Mouse (Mus musculus) forebrain, embryonic 15.5 days (tissue): ENCODE data around the gene 4930452B06Rik. TPM values are rescaled to one million over a fixed set of nuclear protein-coding genes. Genes with fewer than 3 reads are reported as not detected.

Source experiments
- ATAC-seq: fragments of 200-750 bp; cut with Nextera tagmentation; replicated peaks from 2 replicates; pipeline ENCODE4 v1.8.0; 2017; ENCODE audit warnings: mild to moderate bottlenecking, moderate TSS enrichment, moderate library complexity
- H3K27ac ChIP-seq: fragments of 300-500 bp; sonication (generic); replicated peaks from 2 replicates; pipeline ENCODE4 v1.5.1; 2015; ENCODE audit warnings: mild to moderate bottlenecking, inconsistent platforms
- H3K27me3 ChIP-seq: fragments of 300-500 bp; sonication (generic); 2 replicates; pipeline ENCODE4 v1.6.1; 2015; ENCODE audit warnings: inconsistent platforms
- H3K36me3 ChIP-seq: fragments of 300-500 bp; sonication (generic); 2 replicates; pipeline ENCODE4 v1.6.1; 2015; ENCODE audit warnings: mild to moderate bottlenecking, inconsistent platforms
- H3K4me1 ChIP-seq: fragments of 300-500 bp; sonication (generic); 2 replicates; pipeline ENCODE4 v1.6.1; 2015; ENCODE audit warnings: inconsistent platforms
- H3K4me2 ChIP-seq: fragments of 300-500 bp; sonication (generic); replicated peaks from 2 replicates; pipeline ENCODE4 v1.6.1; 2015; ENCODE audit warnings: mild to moderate bottlenecking, inconsistent platforms
- H3K4me3 ChIP-seq: fragments of 300-500 bp; sonication (generic); 2 replicates; pipeline ENCODE4 v1.5.1; 2015; ENCODE audit warnings: mild to moderate bottlenecking, inconsistent platforms
- H3K9ac ChIP-seq: fragments of 300-500 bp; sonication (generic); replicated peaks from 2 replicates; pipeline ENCODE4 v1.6.1; 2015; ENCODE audit warnings: mild to moderate bottlenecking, inconsistent platforms
- H3K9me3 ChIP-seq: fragments of 300-500 bp; sonication (generic); 2 replicates; pipeline ENCODE4 v1.6.1; 2016; ENCODE audit warnings: inconsistent platforms
- WGBS: fragments of 180-500 bp; shearing (Covaris S2); methylation state at CpG from one replicate; pipeline ENCODE4 v1.1.7; 2015; ENCODE audit warnings: mixed read lengths; 5-methylcytosine and 5-hydroxymethylcytosine counted together
- polyA plus RNA-seq: library from polyadenylated mRNA; unstranded; fragments of >200 nt; fragmentation: Nextera tagmentation; extraction: Ambion mirVana; gene quantifications from 2 replicates; pipeline ENCODE4 v1.2.1, GENCODE M21; 2015

4930452B06Rik gene
- polyA plus RNA-seq = 6.5 and 6.7 TPM in 2 replicates

DNA sequence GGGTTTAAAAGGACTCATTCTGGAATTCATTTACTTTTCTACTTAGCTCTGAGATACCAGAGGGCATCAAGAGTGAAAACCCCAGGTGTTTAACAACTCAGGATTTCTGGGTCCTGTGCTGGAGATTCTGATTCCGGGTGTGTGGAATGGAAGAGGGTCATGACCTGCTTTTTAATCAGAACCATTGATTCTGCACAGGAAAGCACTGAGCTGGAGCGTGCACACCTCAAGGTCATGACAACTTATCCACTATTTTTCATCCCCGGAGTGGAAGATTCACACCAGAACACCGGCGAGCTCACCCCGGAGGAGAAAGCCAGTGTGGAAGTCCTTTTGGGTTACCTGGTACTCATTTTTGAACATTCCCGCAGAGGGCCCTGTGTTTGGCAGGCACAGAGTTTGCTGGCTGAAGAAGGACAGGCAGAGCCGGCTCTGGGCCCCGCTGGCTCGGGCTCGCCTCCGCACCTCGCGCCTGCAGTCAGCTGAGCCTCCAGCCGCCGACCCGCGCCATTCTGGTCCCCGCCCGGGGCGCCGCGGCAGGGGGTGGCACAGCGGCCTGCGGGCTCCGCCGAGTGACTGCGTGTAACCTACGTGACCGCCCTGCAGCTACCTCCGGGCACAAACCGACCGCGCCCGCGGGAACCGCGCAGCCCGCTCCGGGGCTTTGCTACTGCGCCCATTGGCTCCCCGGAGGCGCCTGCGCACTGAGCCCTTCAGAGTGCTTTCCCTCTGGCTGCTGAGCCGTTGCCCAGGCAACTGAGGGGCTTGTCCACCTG is at the start of gene 4930452B06Rik:
TSS of gene 4930452B06Rik (minus strand) at position 605 of the 776 bp plus-strand sequence.
- H3K9me3 ChIP-seq = no peaks in the 10 kb centered on the region
- WGBS = under 1% methylated on average over 45 of the region's 45 CpGs
- peaks cover 12% of the 10 kb centered on the region for H3K4me1 ChIP-seq
- H3K4me3 ChIP-seq = peak within 1 kb of the TSS; percentile 89
- H3K9ac ChIP-seq = peak within 1 kb of the TSS; percentile 82
- peak; percentile 99 for ATAC-seq
- H3K27ac ChIP-seq = 0 out of 2 replicates have a peak within 1 kb of the TSS, but pooled peaks have one; percentile 31
- H3K4me2 ChIP-seq = peak within 1 kb of the TSS; percentile 87
- no peaks in the 10 kb centered on the region for H3K36me3 ChIP-seq
- H3K27me3 ChIP-seq = no peaks in the 10 kb centered on the region

DNA sequence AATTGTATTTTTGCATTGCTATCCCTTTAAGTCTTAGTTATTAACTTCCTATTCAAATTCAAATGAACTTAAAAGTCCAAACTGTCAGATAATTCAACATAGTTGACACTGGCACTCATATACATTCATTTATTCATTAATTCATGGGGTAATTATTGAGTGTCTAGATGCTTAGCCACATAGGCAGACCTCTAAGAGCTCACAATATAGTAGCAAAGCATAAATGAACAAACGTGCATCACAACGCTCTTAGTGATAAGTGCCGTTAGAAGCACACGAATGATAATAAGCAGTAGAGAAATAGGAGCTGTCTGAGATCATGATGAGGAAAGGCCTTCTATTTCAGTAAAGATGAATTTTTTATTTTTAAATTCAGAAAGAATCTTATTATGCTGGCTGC is 46.6 kb upstream of the 4930452B06Rik start:
- ATAC-seq = no peak; the same call in 1 of the 2 replicates
- Histone ChIP-seq H3K4me2 (no peak overlapping the region), H3K9me3 (no peaks in the 10 kb centered on the region), H3K4me3 (no peak overlapping the region), H3K27me3 (no peaks in the 10 kb centered on the region), H3K9ac (no peak overlapping the region), H3K4me1 (no peaks in the 10 kb centered on the region), H3K36me3 (no peaks in the 10 kb centered on the region), H3K27ac (no peak overlapping the region)
- 53% methylated on average over 4 of the region's 4 CpGs for WGBS

DNA sequence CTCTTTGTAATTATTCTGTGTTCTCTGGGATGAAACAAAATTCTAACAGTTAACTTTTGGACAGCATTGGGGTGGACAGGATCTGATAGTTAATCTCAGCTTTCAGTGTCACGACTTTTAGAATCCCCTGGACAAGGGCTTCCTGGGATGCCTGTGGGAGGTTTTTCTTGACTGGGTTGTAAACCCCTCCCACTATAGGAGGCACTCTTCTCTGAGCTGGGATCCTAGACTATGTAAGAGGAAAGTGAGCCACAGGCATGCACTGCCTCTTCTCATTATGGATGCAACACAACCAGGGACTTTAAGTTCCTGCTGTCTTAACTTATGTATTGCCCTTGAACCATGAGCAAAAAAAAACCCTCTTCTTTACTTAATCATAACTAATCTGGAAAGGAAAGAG is 23.4 kb upstream of the 4930452B06Rik start:
- no peaks in the 10 kb centered on the region for H3K4me1 ChIP-seq
- H3K9ac ChIP-seq = no peak overlapping the region
- 21% methylated on average over 1 of the region's 1 CpGs for WGBS
- ATAC-seq = no peak
- no peak overlapping the region for H3K27ac ChIP-seq
- no peak overlapping the region for H3K4me2 ChIP-seq
- H3K4me3 ChIP-seq = no peak overlapping the region
- H3K36me3 ChIP-seq = no peaks in the 10 kb centered on the region
- no peaks in the 10 kb centered on the region for H3K27me3 ChIP-seq
- no peaks in the 10 kb centered on the region for H3K9me3 ChIP-seq

DNA sequence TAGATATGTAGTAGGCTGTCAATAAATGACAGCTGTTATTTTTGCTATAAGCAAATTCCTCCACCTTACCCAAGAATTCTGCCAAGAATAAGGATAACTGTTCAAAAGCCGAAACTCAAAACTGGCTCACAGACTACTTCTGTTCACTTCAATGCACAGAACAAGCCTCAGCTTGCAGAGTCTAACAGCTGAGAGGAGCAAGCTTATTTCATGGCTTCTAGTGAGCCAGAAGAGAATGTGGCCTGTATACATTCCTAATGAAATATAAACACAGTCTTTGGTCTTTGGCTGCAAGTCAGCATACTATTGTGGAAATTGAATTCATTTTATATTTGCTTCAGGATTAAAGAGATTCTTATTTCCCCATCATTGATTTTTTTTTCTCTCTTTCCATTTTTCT is 22.4 kb upstream of the 4930452B06Rik start:
- no peaks in the 10 kb centered on the region for H3K27me3 ChIP-seq
- H3K27ac ChIP-seq = no peak overlapping the region
- H3K9ac ChIP-seq = no peak overlapping the region
- H3K4me3 ChIP-seq = no peak overlapping the region
- WGBS = 59% methylated on average over 1 of the region's 1 CpGs
- H3K4me1 ChIP-seq = no peaks in the 10 kb centered on the region
- no peak for ATAC-seq
- H3K36me3 ChIP-seq = no peaks in the 10 kb centered on the region
- H3K4me2 ChIP-seq = no peak overlapping the region
- no peaks in the 10 kb centered on the region for H3K9me3 ChIP-seq

DNA sequence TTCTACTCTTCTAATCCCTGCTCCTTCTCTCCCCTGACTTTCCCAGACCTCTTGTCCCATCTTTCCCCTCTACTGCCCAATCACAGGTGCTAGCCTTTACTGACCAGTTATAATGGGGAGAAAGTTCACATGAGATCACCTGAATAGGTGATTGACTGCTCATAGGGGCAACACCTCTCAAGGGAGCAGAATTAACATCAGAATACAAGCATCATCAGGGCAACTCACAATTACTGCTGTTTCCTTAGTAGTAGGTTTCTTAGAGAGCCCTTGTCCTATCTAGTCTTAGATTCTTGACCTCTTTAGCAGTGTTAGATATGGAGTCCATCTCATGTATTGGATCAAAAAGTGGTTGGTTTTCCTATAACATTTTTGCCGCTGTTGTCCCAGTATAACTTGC is 20.1 kb upstream of the 4930452B06Rik start:
- no peak overlapping the region for H3K4me3 ChIP-seq
- no peak for ATAC-seq
- no peaks in the 10 kb centered on the region for H3K4me1 ChIP-seq
- H3K27ac ChIP-seq = no peak overlapping the region
- no peaks in the 10 kb centered on the region for H3K9me3 ChIP-seq
- H3K27me3 ChIP-seq = no peaks in the 10 kb centered on the region
- H3K9ac ChIP-seq = no peak overlapping the region
- H3K4me2 ChIP-seq = no peak overlapping the region
- H3K36me3 ChIP-seq = no peaks in the 10 kb centered on the region
- 100% methylated on average over 1 of the region's 1 CpGs for WGBS

DNA sequence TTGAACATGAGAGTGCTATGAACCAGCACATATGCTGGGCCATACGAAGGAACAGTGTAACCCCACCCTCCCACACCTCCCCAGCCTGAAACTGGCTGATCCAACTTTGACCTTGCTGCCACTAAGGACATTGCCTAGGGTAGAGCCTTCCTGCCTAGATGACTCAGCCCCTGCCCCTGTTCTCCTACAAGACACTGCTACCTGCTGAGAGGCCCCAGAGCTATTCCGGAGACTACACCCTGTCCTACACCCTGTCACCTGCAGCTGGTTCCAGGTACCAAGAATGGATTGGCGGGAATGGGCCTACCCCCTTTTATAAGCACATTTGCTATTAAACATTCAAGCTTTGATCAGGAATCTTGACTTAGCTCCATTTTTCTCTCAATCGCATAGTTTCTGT is 13.9 kb upstream of the 4930452B06Rik start:
- no peak for ATAC-seq
- Histone ChIP-seq H3K4me1 (no peaks in the 10 kb centered on the region), H3K36me3 (no peaks in the 10 kb centered on the region), H3K4me3 (no peak overlapping the region), H3K9ac (no peak overlapping the region), H3K27me3 (no peaks in the 10 kb centered on the region), H3K27ac (no peak overlapping the region), H3K9me3 (no peaks in the 10 kb centered on the region), H3K4me2 (no peak overlapping the region)
- 96% methylated on average over 4 of the region's 4 CpGs for WGBS

DNA sequence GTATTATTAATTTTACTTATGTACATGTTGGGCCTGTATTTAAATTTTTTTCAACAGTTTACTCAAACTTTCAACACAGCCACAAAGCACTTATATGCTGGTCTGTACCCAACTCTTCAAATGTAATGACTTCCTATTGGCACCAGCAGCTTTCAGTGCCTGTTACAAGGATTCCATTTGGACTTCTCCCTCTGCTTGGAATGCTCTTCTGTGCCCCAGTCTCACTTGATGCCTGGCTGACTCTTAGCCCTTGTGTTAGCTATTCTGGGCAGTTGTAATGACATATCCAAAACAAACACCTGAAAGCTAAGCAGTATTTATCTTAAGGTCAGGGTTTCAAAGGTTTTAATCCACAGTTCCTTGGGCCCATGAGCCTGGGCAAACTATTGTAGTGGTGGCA is 5.7 kb downstream of the 4930452B06Rik start:
- H3K4me3 ChIP-seq = no peak overlapping the region
- H3K27me3 ChIP-seq = no peaks in the 10 kb centered on the region
- ATAC-seq = no peak
- H3K27ac ChIP-seq = no peak overlapping the region
- H3K4me2 ChIP-seq = no peak overlapping the region
- peaks cover 2% of the 10 kb centered on the region; the same call in 1 of the 2 replicates for H3K4me1 ChIP-seq
- no peak overlapping the region for H3K9ac ChIP-seq
- no peaks in the 10 kb centered on the region for H3K36me3 ChIP-seq
- H3K9me3 ChIP-seq = no peaks in the 10 kb centered on the region

DNA sequence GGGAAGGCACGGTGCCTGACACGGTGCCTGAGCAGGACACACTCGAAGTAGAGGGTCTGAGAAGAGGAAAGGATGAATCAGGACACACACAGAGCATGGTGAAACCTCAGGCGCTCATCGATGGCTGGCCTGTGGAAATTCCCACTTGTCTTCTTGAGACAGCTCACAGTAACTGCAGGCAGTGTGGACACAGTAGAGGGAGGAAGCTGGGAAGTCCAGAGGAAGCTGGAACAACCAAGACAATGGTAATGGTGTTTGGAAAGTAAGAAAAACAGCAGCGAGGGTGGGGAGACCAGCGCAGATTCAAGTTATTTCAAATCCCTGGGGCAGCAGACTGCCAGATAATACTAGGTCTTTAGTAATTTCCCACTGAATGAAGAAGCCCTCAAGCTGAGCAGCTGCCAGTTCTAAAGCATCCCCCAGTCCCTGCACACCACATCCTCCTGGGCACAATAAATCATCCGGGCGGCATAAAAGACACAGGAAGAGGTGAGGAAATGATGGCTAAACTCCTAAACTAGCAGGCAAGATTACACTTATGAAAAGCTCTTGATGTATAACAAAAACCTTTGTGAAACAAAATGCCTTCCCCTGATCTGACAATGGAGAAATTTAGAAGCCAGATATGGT is 24.3 kb downstream of the 4930452B06Rik start:
- Histone ChIP-seq H3K9ac (no peak overlapping the region), H3K4me1 (no peaks in the 10 kb centered on the region), H3K4me3 (no peak overlapping the region), H3K36me3 (no peaks in the 10 kb centered on the region), H3K9me3 (no peaks in the 10 kb centered on the region), H3K27ac (no peak overlapping the region), H3K27me3 (no peaks in the 10 kb centered on the region), H3K4me2 (no peak overlapping the region)
- 82% methylated on average over 9 of the region's 9 CpGs for WGBS
- no peak for ATAC-seq

DNA sequence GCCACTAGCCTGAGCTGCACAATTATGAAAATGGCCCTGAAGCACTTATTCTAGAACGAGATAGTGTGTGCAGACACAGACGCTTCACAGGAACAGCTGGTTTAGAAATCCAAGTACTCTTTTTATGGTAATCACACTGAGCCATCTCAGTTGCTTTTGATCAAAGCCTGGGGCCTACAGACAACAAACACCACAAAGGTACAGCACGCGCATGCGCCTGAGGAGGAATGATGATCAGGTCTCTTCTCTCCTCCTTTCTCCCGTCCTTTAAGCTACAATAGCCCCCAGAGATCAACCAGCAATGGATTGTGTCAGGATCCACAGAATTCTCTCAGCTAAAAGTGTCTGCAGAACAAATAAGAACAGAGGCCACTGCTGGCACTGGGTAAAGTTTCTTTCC is 33.8 kb downstream of the 4930452B06Rik start:
- 85% methylated on average over 6 of the region's 6 CpGs for WGBS
- ATAC-seq = no peak
- no peak overlapping the region for H3K27ac ChIP-seq

DNA sequence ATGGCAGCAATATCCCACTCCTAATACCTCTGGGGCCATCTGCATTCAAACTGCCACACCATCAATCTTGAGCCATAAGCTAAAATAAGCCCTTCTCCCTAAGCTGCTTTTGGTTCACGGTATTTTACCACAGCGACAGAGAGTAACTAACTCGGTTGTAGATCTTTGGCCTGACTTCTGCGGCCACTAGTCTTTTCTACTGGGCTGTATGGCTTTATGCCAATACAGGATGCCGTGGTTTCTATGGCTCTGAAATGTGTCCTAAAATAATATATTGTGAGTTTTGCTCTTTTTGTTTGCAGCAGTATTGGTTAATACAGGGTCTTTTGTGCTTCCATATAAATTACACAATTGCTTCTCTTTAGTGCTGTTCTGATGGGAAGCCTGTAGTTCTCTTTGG is 37.6 kb downstream of the 4930452B06Rik start:
- Histone ChIP-seq H3K4me2 (no peak overlapping the region), H3K9ac (no peak overlapping the region), H3K9me3 (no peaks in the 10 kb centered on the region), H3K27me3 (no peaks in the 10 kb centered on the region), H3K4me1 (no peaks in the 10 kb centered on the region), H3K4me3 (no peak overlapping the region), H3K36me3 (no peaks in the 10 kb centered on the region), H3K27ac (no peak overlapping the region)
- 87% methylated on average over 5 of the region's 5 CpGs for WGBS
- ATAC-seq = no peak

More for the DNA sequence above, 33.8 kb downstream of the 4930452B06Rik start:
- H3K9ac ChIP-seq = no peak overlapping the region
- H3K4me3 ChIP-seq = no peak overlapping the region
- no peaks in the 10 kb centered on the region for H3K27me3 ChIP-seq
- H3K36me3 ChIP-seq = no peaks in the 10 kb centered on the region
- H3K4me2 ChIP-seq = no peak overlapping the region
- no peaks in the 10 kb centered on the region for H3K4me1 ChIP-seq
- no peaks in the 10 kb centered on the region for H3K9me3 ChIP-seq

DNA sequence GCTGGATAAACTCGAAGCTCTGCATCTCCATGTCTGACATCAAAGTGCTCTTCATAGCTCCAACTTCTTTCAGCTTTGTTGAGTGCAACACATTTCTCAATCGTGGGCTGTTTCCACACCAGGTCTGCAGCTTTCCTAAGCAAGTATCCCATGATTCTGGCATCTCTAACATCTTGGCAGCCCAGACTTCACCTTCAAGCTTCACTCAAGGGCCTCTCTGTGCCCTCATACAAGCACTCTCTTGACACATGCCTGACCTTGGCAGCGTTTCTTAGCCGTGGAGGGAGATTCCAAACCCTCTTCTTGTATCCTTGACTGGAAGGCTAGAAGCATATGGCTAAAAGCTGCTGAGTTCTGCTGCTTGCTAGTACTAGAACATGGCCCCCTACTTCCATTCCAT is 38.6 kb downstream of the 4930452B06Rik start:
- no peaks in the 10 kb centered on the region for H3K27me3 ChIP-seq
- H3K9me3 ChIP-seq = no peaks in the 10 kb centered on the region
- H3K36me3 ChIP-seq = no peaks in the 10 kb centered on the region
- no peak overlapping the region for H3K27ac ChIP-seq
- no peak for ATAC-seq
- H3K4me1 ChIP-seq = no peaks in the 10 kb centered on the region
- no peak overlapping the region for H3K4me2 ChIP-seq
- H3K4me3 ChIP-seq = no peak overlapping the region
- 91% methylated on average over 4 of the region's 4 CpGs for WGBS
- H3K9ac ChIP-seq = no peak overlapping the region

DNA sequence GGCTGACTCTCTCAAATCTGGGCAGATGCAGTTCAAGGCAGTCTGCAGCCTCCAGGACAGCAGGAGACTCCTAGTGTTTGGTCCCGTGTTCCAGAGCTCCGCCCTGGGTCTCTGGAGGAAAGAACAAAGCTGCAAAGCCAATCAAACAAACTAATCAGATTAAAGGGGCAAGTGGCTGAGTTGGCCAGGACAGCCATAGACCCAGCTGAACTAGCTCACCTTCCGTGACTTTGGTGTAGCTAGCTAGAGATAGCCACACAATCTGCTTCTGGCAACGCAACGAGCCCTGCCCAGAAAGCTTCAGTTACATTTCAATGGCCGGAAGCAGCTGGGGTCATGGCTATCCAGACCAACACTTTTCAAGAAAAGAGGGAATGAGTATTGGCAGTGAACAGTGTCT is 44.9 kb downstream of the 4930452B06Rik start:
- no peaks in the 10 kb centered on the region for H3K27me3 ChIP-seq
- no peak for ATAC-seq
- no peaks in the 10 kb centered on the region for H3K4me1 ChIP-seq
- WGBS = 57% methylated on average over 6 of the region's 6 CpGs
- H3K9ac ChIP-seq = no peak overlapping the region
- H3K36me3 ChIP-seq = no peaks in the 10 kb centered on the region
- H3K4me2 ChIP-seq = no peak overlapping the region
- no peaks in the 10 kb centered on the region for H3K9me3 ChIP-seq
- H3K27ac ChIP-seq = no peak overlapping the region
- no peak overlapping the region for H3K4me3 ChIP-seq
